Mouse (Mus musculus): Measurements from ENCODE around the gene Bpifb2. TPM values are rescaled to one million over a fixed set of nuclear protein-coding genes. Genes with fewer than 3 reads are reported as not detected.
"Not testable (repeated sequence)": the region's sequence is repeated elsewhere in the genome, so short reads cannot be mapped to it uniquely, and the experiment has no call there.

Gene Bpifb2
- not detected for total RNA-seq (2021)

DNA sequence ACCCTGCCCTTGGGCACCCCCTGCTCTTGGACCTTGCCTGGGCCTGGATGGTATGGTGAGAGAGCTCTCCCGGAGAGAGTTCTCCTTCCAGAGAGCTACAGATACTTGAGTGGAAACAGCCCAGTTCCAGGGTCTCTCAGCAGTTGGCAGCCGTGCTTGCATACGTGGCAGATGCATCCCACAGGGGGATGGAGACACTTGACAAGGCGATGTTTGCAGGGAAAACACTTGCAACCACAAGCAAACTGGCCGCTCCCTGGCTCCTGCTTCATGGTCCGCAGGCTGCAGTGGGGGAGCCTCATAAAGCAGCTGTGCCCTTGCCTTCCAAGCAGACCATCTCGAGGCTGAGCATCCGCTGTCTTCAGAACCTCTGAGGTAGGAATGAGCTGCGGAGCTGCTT is at the start of gene Bpifb2:
TSS of gene Bpifb2 (plus strand) at position 301 of the 400 bp plus-strand sequence.
- no peak for DNase-seq

DNA sequence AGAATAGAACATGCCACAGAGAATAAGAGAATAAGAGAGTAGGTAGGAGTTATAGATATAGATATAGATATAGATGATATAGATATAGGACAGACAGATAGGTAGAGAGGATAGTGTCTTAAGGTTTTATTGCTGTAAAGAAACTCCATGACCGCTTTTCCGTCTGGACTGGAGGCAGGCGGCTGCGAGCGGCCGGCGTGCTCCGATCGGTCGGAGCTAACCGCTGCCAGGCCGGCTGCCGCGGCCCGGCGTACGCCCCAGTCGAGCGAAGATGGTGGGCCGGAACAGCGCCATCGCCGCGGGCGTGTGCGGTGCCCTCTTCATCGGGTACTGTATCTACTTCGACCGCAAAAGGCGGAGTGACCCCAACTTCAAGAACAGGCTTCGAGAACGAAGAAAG is 48.9 kb upstream of the Bpifb2 start:
- not testable (repeated sequence) for DNase-seq

DNA sequence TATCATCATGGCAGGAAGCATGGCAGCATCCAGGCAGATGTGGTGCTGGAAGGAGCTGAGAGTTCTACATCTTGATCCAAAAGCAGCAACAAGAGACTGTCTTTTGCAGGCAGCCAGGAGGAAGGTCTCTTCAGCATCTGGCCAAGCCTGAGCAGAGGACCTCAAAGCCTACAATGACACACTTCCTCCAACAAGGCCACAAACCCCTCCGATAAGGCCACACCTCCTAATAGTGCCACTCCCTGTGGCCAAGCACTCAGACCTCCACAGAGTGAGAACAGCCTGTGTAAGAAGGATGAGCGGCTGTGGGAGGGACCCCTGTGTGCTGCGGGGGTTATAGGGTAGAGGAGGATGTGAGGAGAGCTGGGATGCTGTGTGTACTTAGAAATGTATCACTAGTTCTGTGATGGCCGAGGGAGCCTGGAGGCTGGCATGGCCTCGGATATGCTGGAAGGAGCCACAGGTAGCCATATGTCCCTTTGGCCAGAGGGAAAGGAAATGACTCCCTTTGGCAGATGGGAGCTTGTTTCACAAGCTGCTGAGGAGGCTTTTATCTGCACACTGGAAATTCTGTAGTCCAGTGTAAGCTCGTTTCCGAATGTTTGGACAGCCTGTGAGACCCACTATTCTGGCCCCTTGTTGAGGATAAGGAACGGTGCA is 47.5 kb upstream of the Bpifb2 start:
- no peak for DNase-seq

DNA sequence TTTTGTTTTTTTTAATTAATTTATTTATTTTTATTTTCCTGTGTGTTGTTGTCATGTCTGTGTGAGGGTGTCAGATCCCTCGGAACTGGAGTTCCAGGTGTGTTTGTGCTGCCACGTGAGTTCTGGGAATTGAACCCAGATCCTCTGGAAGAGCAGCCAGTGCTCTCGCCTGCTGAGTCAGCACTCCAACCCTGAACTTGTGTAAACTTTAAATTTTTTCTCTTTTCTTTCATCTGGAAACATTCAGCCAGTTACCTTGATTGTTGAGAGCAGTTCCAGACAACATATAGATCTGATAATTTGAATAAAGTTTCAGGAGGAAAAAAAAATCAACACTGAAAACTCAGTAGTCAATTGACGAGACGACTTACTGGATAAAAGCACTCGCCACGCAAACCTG is 46.1 kb upstream of the Bpifb2 start:
- DNase-seq, result no peak

DNA sequence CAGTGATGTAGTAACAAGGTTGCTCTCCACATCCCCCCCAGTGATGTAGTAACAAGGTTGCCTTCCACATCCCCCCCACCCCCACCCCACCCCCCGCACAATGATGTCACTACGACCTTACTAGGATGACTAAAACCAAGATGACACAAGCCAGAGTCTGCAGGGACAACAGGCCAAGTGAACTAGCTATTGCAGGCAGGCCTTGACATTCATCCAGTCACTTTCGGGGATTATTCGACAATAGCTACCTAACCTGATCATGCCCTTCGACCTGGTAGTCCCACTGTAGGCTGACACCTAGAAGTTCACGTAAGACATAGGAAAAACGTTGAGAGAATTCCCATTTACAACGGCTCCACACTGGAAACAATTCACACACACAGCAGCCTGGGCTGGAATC is 41.6 kb upstream of the Bpifb2 start:
- no peak for DNase-seq

DNA sequence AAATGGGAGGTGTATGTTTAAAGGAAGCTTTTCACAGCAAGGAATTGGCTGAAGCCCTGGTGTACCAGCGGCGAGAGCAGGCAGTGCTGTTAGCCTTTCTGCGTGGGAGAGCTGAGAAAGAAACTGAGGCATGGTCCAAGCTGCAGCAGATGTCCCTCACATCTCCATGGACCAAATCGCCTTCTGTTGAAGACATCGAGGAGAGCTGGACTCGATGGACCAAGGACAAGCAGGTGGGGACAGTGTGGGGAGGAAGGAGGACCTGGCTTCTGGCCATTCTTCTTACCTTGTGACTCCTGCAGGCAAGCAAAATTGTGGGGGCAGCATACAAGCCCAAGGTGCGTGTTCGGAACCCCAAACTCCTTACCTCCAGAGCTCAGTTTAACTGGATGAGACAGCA is 32.0 kb upstream of the Bpifb2 start:
- no peak for DNase-seq

DNA sequence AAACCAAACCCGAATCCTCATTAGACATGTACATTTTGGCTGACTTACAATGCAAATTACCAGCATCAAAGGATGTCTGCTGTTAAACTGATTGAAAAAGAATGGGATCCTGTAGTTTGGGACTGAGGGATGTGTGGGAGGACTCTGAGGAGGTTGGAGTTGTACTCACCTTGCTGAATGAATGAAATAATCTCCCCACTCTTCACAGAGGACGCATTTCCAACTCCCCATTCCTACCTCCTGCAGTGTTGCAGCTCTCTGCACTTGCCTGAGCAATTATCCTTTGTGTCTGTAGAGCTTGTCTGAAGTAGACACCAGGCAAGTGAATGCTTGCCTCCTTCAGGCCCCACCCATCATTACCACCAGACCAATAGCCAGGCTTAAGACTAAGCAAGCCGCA is 26.5 kb upstream of the Bpifb2 start:
- DNase-seq, result no peak

DNA sequence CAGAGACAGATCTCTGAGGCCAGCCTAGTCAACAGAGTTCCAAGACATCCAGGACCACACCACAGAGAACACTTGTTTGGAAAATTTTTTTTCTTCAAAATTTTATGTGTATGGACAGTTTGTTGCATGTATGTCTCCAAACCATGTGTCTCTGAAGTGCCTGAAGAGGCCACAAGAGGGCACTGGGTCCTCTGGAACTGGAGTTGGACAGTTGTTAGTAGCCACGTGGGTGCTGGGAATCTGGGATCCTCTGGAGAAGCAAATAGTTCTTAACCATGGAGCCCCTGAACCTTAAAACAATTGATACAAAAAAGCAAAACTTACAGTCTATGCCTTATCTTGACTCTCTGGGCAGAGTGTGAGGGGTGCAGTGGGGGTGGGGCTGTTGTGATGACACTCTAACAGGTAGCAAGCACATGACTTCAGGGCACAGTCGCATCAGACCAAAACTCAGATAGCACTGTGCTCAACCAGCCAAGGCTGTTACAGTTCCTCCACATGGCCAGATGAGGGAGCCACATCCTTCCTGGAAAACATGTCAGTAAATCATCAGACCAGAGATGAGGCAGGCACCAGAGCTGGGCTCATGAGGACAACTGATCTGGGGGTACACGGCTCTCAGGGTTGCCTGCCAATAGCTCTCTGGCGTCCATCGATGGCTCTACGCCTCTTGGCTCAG is 24.4 kb upstream of the Bpifb2 start:
- DNase-seq, result no peak

DNA sequence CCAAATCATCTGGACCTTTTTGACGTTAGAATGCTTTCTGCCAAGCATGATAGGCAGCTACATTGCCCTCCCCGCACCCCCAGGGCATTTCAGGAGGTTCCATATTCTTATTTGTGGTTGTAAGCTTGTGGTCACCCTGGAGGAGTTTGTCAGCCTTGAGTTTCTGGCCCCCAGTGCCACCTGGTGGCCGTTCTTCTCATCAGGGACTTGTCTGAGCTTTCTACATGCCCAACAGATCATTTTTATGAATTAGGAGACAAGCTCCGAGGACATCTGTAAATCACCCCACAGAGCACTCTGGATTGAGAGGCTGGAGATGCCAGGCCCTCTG is 23.9 kb upstream of the Bpifb2 start:
- peak; percentile 45 to 48 for DNase-seq

DNA sequence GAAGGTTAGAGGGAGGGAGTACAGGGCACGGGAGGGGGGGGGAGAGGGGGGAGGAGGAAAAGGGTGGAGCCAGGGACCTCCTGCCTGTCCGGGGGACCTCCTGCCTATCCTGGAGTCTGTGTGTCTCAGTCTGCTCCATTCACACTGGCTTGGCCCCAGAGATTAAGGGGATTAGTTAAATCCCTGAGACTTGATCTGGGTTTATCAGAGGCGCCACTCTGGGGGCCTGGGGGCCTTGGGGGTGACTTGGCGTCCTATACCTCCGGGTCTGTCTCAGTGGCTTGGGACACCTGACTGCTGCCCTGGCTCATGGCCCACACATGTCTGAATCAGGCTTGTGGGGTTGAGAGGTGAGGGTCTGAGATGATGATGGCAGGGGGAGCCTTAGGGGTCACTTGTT is 21.3 kb upstream of the Bpifb2 start:
- no peak for DNase-seq

DNA sequence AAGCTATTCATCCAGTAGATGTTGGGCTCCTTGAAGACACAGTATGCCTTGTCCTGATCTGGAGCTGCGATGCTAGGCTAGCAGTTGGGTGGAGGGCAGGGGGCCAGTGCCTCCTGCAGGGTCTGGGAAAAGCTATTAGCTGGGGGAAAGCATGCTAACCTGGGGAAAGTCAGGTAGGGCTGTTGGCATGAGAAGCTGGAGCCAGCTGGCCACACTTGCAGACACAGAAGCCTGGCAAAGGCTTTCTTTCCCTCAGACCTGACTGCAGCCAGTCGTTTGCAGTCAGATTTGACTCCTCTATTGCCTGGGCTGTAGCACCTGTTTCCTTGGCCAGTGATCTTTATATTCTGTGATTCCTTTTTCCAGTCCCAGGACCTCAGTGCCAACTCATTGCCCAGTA is 15.3 kb upstream of the Bpifb2 start:
- no peak for DNase-seq

DNA sequence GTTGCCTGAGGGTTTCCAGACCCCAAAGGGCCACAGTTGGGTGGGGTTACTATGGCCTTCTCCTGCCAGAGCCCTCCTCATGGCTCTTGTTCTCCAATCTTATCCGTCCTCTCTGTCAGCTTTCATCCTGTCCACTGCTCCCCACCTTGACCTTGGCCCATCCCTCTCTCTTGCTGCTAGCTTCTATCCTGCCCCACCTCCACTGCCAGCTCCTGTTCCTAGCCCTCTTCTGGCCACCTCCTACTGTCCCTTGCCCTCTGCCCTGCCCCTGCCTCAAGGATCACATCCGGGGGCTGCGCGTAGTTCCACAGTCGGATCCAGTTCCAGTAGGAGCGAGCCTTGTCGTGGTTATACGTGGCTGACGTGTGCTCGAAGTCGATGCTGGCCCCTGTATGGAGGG is 14.5 kb upstream of the Bpifb2 start:
- no peak for DNase-seq

DNA sequence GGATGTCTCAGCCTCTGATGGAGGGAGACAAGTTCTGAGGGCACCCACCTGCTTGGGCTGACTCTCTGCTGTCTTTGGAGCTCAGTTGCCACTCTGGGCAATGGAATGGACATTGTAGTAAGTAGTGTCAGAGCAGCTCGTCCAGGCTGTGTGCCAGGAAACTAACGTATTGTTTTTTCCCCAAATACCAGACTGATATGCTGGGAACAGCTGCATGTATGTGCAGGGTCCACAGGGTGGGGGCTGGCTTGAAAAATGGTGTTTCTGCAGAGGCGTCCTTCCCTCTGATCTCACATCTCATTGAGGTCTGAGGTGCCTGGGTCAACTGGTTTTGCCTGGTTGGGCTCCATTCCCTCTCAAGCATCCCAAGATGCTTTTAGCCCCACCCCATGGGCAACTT is 14.1 kb upstream of the Bpifb2 start:
- DNase-seq, result no peak

DNA sequence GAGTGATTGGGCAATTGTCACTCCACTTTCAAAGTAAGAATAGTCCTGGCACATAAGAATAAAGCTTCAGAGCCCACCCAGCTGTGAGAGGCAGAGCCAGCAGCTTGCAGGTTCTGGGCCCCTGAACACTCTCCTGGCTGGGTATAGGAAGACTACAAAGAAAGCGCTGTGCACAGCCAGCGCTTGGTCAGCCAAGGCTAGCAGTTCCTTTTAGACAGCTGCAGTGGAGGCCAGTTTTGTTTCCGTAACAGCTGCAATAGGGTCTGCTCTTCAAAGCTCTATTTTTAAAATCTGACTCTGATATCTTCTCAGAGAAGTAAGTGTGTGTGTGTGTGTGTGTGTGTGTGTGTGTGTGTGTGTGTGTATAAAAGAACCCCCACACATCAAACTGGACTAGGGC is 12.9 kb upstream of the Bpifb2 start:
- DNase-seq, result no peak

DNA sequence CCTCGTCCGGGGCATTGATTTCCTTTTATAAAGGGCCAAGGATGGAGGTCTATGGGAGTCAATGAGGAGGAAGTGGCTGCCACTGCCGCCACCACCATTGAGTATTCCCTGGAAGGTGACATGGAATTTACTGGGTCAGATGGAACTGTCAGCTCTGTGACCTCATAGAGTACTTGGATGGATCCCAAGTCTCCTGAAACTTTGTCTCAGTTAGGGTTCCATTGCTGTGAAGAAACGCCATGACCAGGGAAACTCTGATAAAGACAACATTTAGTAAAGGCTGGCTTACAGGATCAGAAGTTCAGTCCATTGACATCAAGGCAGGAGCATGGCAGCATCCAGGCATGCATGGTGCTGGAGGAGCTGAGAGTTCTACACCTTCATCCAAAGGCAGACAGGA is 3.9 kb upstream of the Bpifb2 start, which contains the start of gene Sun5:
TSS of gene Sun5 (minus strand) at position 101 of the 400 bp plus-strand sequence.
- DNase-seq, result no peak

DNA sequence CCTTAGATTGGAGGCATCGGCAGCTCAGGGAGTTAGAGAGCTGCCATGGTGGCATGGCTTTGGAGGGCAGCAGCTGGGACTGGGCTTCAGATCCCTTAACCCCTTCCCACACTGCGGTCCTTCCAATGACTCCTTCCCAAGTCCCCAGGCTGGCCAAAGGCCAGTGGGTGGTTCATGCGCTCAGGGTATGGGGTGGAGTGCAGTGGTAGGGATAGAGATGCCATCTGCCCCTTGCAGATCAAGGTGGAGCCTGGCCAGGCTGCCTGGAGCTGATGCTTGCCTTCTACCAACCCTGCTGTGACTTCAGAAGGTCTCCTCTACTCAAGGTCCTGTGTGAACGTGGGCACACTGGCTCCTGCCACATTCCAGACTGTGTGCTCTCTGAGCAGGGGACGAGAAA is 24.3 kb downstream of the Bpifb2 start:
- no peak for DNase-seq

DNA sequence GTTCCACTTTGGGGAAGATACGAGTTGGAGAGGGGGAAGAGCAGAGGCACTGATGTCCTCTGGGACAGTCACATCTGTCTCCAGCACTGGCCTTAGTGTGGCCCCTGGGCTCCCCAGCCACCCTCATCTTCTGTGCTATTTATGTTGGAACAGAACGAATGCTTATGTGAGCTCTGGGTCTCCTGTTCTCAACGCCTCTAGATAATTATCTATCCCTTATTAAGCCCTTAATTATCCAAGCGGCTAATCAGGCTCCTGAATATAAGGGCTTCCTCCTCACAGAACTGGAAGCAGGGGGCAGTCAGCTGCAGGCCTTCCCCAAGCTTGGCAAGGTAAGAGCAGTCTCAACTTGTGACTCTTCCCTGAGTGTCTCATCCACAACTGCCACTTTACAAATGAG is 25.2 kb downstream of the Bpifb2 start, which contains the start of gene Bpifb6:
TSS of gene Bpifb6 (plus strand) at position 301 of the 400 bp plus-strand sequence.
- no peak for DNase-seq

DNA sequence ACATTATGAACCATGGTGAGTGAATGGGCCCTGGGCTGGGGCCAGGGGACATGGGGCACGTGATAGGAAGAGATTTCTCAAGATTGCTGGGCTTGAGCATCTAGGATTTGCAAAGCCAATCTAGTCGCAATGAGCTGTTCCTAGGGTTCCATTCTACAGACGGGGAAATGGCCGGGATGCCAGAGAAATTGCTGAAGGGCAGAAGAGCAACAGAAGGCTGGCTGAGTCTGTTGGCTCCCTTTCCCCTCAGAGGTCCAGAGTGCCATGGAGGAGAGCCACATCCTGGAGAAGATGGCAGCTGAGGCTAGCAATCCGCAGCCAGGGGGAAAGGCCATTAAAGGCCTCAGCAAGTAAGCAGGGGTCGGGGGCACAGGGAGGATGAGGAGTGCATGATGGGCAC is 27.9 kb downstream of the Bpifb2 start:
- DNase-seq, result no peak

DNA sequence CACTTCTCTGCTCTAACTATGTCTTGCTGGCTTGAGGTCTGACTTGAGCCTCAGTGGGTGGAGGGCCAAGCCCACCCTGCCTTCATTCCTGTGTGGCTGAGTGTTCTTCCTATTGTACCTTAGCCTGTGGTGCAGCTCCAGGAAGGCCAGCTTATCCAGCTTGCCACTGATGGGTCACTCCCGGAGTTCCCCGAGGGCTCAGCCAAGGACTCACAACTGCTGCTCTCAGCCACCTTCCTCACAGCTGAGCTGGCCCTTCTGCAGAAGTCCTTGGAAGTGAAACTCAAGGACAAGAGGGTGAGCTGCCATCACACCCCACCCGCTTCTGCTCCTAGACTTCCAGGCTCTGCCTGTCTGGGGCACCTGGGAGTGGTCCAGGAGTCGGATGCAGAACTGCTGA is 31.8 kb downstream of the Bpifb2 start:
- DNase-seq, result no peak

DNA sequence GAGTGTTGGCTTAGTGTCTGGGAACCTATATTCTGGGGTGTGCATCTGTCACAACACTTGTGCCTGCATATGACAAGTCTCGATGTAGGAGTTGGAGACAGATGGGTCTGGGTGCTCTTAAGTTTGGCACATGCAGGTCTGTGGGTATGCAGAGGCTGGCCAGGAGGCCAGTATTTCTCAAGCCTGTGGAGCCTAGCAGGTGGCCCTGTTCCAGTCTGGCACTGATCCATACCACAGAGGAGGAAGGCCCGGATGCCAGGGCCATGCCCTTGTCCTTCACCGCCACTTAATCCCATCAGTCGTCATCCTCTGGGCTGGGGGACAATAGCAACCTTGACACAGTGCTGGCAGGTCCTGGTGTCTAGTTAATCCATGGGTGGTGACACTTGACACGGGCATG is 39.3 kb downstream of the Bpifb2 start:
- peak; percentile 19 to 24 for DNase-seq

DNA sequence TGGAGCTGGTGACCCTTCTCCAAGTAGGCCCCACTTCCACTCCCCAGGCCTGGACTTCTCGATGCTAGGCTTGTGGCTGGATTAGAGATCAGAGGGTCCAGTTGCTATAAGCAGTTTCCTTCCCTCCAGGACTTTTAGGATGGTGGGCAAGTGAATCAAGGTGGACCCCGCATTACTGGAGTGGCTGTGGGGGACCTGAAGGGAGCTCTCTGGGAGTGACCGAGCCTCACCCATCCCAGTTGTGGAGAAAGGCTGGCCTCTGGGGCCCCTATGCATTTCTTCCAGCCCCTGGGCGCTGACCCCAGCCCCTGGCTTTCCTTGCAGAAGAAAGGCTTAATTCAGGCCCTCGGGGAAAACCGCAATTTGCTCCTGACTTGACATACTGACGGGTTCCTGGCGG is 43.1 kb downstream of the Bpifb2 start, which contains the start of gene Bpifb3:
TSS of gene Bpifb3 (plus strand) at position 301 of the 400 bp plus-strand sequence.
- no peak for DNase-seq

DNA sequence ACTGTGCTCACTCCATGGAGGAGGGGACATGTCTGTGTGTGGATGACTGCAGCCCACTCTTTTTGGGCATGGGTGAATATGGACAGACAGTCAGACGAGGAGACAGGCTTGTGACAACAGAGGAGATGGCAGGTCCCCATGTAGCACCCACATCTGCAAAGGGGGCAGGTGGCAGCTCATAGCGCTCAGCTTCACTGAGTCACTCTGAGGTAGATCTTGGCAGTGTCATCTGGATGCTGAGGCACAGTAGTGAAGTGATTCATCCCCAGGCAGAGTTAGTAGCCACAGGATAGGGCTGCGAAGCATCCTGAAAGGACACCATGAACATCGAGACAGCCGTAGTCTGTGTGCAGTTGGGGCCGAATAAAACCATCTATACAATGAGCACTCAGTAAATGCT is 46.4 kb downstream of the Bpifb2 start:
- no peak for DNase-seq

DNA sequence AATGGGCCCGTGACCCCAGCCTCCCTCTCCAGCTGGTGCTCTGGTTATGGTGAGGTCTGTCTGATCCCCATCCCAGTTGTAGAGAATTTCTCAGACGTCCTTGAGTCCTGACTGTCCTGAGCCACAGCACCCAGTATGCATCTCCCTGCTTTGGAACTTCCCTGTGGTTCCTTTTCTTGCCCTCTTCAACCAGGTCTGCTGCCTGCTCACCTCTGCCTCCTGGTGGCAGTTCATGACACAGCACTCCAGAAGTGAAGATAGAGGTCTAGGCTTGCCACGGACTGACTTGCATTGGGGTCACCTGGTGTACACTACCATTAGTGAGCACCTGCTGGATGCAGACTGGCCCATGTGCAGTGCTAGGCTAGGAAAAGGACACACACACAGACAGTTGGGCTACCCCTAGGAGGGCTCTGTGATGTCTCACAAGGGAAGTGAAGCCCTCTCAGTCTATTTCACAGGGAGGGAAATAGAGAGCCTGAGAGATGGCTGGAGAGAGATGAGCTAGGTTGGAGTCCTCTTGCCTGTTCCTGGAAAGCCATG is 55.1 kb downstream of the Bpifb2 start:
- peak in 1 of 2 experiments; percentile 18 for DNase-seq

DNA sequence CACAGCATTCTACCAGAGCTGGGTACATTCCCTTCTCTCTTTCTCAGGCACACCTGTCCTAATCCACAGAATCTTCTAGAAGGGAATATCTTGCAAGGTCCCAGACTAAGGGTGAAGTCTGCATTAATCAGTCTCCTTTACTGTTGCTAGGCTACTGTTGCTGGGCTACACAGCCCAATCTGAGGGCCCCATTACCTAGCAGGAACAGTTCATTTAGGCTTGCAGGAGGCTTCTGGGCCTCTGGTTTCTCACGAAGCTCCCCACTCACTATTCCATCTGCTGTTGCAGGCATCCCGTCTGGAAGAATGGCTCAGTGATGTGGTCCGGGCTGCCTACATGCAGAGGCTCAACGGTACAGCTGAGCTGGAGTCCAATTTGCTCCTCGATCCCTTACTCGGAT is 56.3 kb downstream of the Bpifb2 start:
- DNase-seq, result no peak

All from layer of hippocampus, postnatal 36 days (tissue).